Mouse (Mus musculus): ENCODE results near the gene Kpna2. TPM values are rescaled to one million over a fixed set of nuclear protein-coding genes. Genes with fewer than 3 reads are reported as not detected.

The Kpna2 gene
- polyA plus RNA-seq (2012; ENCODE audit: insufficient read depth, insufficient read length, low replicate concordance, missing spikeins), result not detected in 2 replicates

GRCm38 (mm10) chr11:106999151-106999948 is at the start of gene Kpna2:
Gene Kpna2 (minus strand): TSS chr11:106999541.
- TF ChIP-seq CTCF (IDR thresholded peaks at IDR 0.05; ENCODE audit: insufficient read depth, low read depth, low read length), result no peak
- TF ChIP-seq POLR2A (IDR thresholded peaks at IDR 0.05; ENCODE audit: insufficient read depth, low read depth, low read length), result peak; percentile 60; the same call in 1 of the 2 replicates
- Histone ChIP-seq H3K4me3 (ENCODE audit: insufficient read depth, low read depth, low read length) (peak within 1 kb of the TSS; percentile 78), H3K27ac (ENCODE audit: insufficient read depth, low read depth, low read length) (peak within 1 kb of the TSS; percentile 76), H3K4me1 (ENCODE audit: control insufficient read depth, insufficient read depth, low read length) (peaks cover 6% of the 10 kb centered on the region; the same call in 1 of the 2 replicates)
- under 1% methylated on average over 60 of the region's 62 CpGs for WGBS

GRCm38 (mm10) chr11:107046766-107047620 is 47.7 kb upstream of the Kpna2 start:
- TF ChIP-seq POLR2A (IDR thresholded peaks at IDR 0.05; ENCODE audit: insufficient read depth, low read depth, low read length) (no peak), CTCF (IDR thresholded peaks at IDR 0.05; ENCODE audit: insufficient read depth, low read depth, low read length) (no peak)
- 58% methylated on average over 15 of the region's 15 CpGs for WGBS
- Histone ChIP-seq H3K4me1 (ENCODE audit: control insufficient read depth, insufficient read depth, low read length) (no peaks in the 10 kb centered on the region), H3K4me3 (ENCODE audit: insufficient read depth, low read depth, low read length) (no peak overlapping the region), H3K27ac (ENCODE audit: insufficient read depth, low read depth, low read length) (no peak overlapping the region)

GRCm38 (mm10) chr11:107045546-107045945 is 46.2 kb upstream of the Kpna2 start:
- no peak for TF ChIP-seq CTCF (IDR thresholded peaks at IDR 0.05; ENCODE audit: insufficient read depth, low read depth, low read length)
- TF ChIP-seq POLR2A (IDR thresholded peaks at IDR 0.05; ENCODE audit: insufficient read depth, low read depth, low read length), result no peak
- Histone ChIP-seq H3K4me3 (ENCODE audit: insufficient read depth, low read depth, low read length) (no peak overlapping the region), H3K4me1 (ENCODE audit: control insufficient read depth, insufficient read depth, low read length) (no peaks in the 10 kb centered on the region), H3K27ac (ENCODE audit: insufficient read depth, low read depth, low read length) (no peak overlapping the region)
- 79% methylated on average over 4 of the region's 4 CpGs for WGBS

GRCm38 (mm10) chr11:107044321-107044720 is 45.0 kb upstream of the Kpna2 start:
- H3K4me3 ChIP-seq (ENCODE audit: insufficient read depth, low read depth, low read length), result no peak overlapping the region
- 28% methylated on average over 5 of the region's 5 CpGs for WGBS
- TF ChIP-seq POLR2A (IDR thresholded peaks at IDR 0.05; ENCODE audit: insufficient read depth, low read depth, low read length) (no peak), CTCF (IDR thresholded peaks at IDR 0.05; ENCODE audit: insufficient read depth, low read depth, low read length) (no peak)
- no peak overlapping the region for H3K27ac ChIP-seq (ENCODE audit: insufficient read depth, low read depth, low read length)
- H3K4me1 ChIP-seq (ENCODE audit: control insufficient read depth, insufficient read depth, low read length), result no peaks in the 10 kb centered on the region

GRCm38 (mm10) chr11:107043361-107043760 is 44.0 kb upstream of the Kpna2 start:
- no peak for TF ChIP-seq POLR2A (IDR thresholded peaks at IDR 0.05; ENCODE audit: insufficient read depth, low read depth, low read length)
- TF ChIP-seq CTCF (IDR thresholded peaks at IDR 0.05; ENCODE audit: insufficient read depth, low read depth, low read length), result no peak
- no peaks in the 10 kb centered on the region for H3K4me1 ChIP-seq (ENCODE audit: control insufficient read depth, insufficient read depth, low read length)
- H3K27ac ChIP-seq (ENCODE audit: insufficient read depth, low read depth, low read length), result no peak overlapping the region
- 89% methylated on average over 11 of the region's 11 CpGs for WGBS
- H3K4me3 ChIP-seq (ENCODE audit: insufficient read depth, low read depth, low read length), result no peak overlapping the region

GRCm38 (mm10) chr11:107041396-107041795 is 42.1 kb upstream of the Kpna2 start:
- TF ChIP-seq CTCF (IDR thresholded peaks at IDR 0.05; ENCODE audit: insufficient read depth, low read depth, low read length), result no peak
- TF ChIP-seq POLR2A (IDR thresholded peaks at IDR 0.05; ENCODE audit: insufficient read depth, low read depth, low read length), result no peak
- Histone ChIP-seq H3K4me3 (ENCODE audit: insufficient read depth, low read depth, low read length) (no peak overlapping the region), H3K4me1 (ENCODE audit: control insufficient read depth, insufficient read depth, low read length) (no peaks in the 10 kb centered on the region), H3K27ac (ENCODE audit: insufficient read depth, low read depth, low read length) (no peak overlapping the region)
- 54% methylated on average over 3 of the region's 3 CpGs for WGBS

GRCm38 (mm10) chr11:107039417-107039816 is 40.1 kb upstream of the Kpna2 start:
- 0 out of 2 replicates have a peak, but pooled peaks cover under 1% of the 10 kb centered on the region for H3K4me1 ChIP-seq (ENCODE audit: control insufficient read depth, insufficient read depth, low read length)
- H3K4me3 ChIP-seq (ENCODE audit: insufficient read depth, low read depth, low read length), result no peak overlapping the region
- TF ChIP-seq POLR2A (IDR thresholded peaks at IDR 0.05; ENCODE audit: insufficient read depth, low read depth, low read length) (no peak), CTCF (IDR thresholded peaks at IDR 0.05; ENCODE audit: insufficient read depth, low read depth, low read length) (no peak)
- WGBS, result 93% methylated on average over 5 of the region's 5 CpGs
- H3K27ac ChIP-seq (ENCODE audit: insufficient read depth, low read depth, low read length), result no peak overlapping the region

- WGBS, result 66% methylated on average over 10 of the region's 10 CpGs
- H3K4me3 ChIP-seq (ENCODE audit: insufficient read depth, low read depth, low read length), result no peak overlapping the region
- no peak for TF ChIP-seq POLR2A (IDR thresholded peaks at IDR 0.05; ENCODE audit: insufficient read depth, low read depth, low read length)
These were observed 34.9 kb upstream of the Kpna2 start for GRCm38 (mm10) chr11:107034085-107034810.

More at GRCm38 (mm10) chr11:107034085-107034810, 34.9 kb upstream of the Kpna2 start:
- Histone ChIP-seq H3K27ac (ENCODE audit: insufficient read depth, low read depth, low read length) (no peak overlapping the region), H3K4me1 (ENCODE audit: control insufficient read depth, insufficient read depth, low read length) (peaks cover 6% of the 10 kb centered on the region; the same call in 1 of the 2 replicates)

All from olfactory bulb, adult 2 months (tissue).